Mouse (Mus musculus) liver, embryonic 14.5 days (tissue): ENCODE data around the gene Trpc5.

ENCODE experiments used
- CTCF ChIP-seq: IDR thresholded peaks from 2 replicates; pipeline ENCODE4 v1.5.1; 2016; ENCODE audit warnings: antibody characterized with exemption, low read depth, control low read depth
- EP300 ChIP-seq: IDR thresholded peaks from 2 replicates; pipeline ENCODE4 v1.6.1; 2016; ENCODE audit warnings: antibody characterized with exemption, low read depth

- TF ChIP-seq EP300 (no peak), CTCF (no peak)
These were observed 264.1 kb downstream of the Trpc5 start for GRCm38 (mm10) chrX:144423848-144424247.
